Mouse (Mus musculus) kidney, adult 2 months (tissue): ENCODE measurements around the gene Mettl7a1.
"Not testable (repeated sequence)": the region's sequence is repeated elsewhere in the genome, so short reads cannot be mapped to it uniquely, and the experiment has no call there.

Experiments used
- CTCF ChIP-seq: fragments of 200-500 bp; conservative IDR thresholded peaks from 2 replicates; pipeline ENCODE4 v1.5.1; 2011; ENCODE audit warnings: low read depth, mild to moderate bottlenecking, control low read depth, low read length, moderate library complexity, mixed read lengths; ENCODE audit not compliant: insufficient read depth, insufficient read length
- POLR2A ChIP-seq: fragments of 200-500 bp; IDR thresholded peaks from one replicate; pipeline ENCODE4 v1.6.1; 2011; ENCODE audit warnings: low read depth, low read length, control low read depth

DNA sequence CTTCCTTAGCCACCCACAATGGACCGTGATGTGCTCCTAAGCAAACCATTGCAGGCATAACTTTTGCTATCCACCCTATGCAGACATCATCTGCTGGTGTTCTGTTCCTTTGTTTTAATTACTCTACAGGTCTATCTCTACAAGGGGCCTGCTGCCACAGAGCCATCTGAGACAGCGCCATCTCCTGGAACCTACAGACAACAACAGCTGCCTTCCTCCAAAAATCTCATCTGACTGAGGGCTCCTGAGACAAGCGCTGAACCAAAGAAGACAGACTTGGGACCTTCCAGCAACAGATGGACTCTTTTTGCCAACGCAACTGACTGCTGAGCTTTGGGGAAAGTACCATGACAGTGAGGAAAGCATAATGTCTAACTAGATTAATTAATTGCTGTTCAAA lies 24.1 kb downstream of the Mettl7a1 start:
- 0 out of 2 replicates have a peak, but pooled peaks have one; percentile 22 for TF ChIP-seq CTCF
- TF ChIP-seq POLR2A = not testable (repeated sequence)
